Mouse (Mus musculus): ENCODE measurements at regions not wholly inside any gene's neighbourhood (a gene's known extent, or its start where the extent isn't known, plus 50 kb on each side); places are given as distances from the start of the nearest gene placed in this dataset.

DNA sequence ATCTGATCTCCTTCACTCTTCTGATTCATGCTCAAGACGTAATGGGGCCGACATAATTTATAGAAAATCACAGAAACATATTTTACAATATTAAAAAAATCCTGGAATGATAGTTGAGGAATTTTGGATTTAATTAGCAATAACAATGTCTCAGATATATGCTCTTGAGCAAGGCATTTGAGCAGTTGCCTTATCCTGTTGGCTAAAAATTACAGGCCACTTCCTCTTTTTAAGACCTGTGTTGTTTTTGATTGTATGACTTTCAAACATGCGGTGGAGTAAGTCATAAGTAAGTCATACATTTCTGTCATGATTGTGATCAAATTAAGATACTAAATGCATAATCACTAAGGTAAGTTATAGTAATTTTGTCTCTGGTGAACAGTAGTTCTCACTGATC is 387.5 kb downstream of the Nxph1 start:
- DNase-seq (ENCODE audit: inconsistent age in 2 of 2, low spot score in 1 of 2), result peak in 1 of 2 experiments; percentile 51

DNA sequence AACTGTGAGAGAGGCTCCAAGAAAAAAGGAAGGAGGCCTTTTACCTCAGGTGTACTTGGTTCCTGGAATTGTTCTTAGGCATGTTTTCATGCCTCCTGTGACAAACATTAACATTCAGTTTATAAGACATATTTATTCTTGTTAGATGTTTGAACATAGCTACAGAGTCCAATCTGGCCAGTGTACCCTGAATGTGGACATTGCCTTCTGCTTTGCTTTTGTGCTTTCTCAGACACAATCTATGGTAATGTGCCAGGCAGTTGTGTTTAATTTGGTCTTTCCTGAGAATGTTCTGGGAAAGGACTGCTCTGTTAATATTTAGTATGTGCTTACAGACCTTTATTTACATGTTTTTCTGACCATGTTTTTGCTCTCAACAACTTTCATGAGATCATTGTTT is 436.0 kb downstream of the Nxph1 start:
- DNase-seq (ENCODE audit: inconsistent age in 2 of 2, low spot score in 1 of 2), result no peak

GRCm38 (mm10) chr6:9398001-9398400 is 449.8 kb downstream of the Nxph1 start:
- peak; percentile 62 to 68 for DNase-seq (ENCODE audit: inconsistent age in 2 of 2, low spot score in 1 of 2)

GRCm38 (mm10) chr6:9406016-9406415 is 457.8 kb downstream of the Nxph1 start:
- DNase-seq (ENCODE audit: inconsistent age in 2 of 2, low spot score in 1 of 2), result no peak

Data from adrenal gland, adult (tissue).